Mouse (Mus musculus) layer of hippocampus, adult 9-10 months (tissue): ENCODE measurements at regions not wholly inside any gene's neighbourhood (a gene's known extent, or its start where the extent isn't known, plus 50 kb on each side); places are given as distances from the start of the nearest gene placed in this dataset.
A peak's percentile ranks its signal among the peaks of the same experiment; 100 is the strongest.

Experiments used
- DNase-seq: peaks from one replicate; pipeline ENCODE4 v3.0.0; 2022; ENCODE audit warnings: low spot score

DNA sequence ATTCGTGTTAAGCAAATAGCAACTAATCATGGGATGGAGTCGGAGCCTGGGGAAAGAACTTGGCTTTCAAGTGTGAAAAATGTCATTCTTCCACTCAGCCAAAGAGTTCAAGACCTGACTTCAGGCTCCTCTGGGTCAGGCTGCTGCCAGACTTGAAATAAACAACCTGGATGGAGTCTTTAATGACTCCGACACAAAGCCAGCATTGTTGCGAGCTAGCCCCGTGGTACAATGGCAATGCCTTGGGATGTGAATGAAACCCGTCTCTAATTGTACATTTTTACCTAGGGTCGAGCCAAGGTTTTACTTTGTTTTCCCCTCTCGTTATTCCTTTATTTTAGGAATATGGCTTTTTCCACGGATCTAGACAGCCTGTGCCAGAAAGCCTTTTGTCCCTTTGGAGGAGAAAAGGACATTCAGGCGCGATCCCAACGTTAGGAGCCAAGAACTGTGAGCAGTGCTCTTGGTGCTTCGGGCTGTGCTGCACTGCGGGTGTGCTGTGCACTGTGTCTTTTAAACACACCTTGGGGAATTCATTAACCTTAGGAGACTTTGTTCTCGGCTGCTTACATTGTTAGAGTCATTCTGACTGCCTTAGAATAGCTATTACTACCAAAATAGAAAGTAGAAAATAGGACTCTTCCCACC is 398.1 kb downstream of the Cd83 start:
- no peak for DNase-seq

GRCm38 (mm10) chr13:44195365-44195764 is 410.8 kb downstream of the Cd83 start:
- no peak for DNase-seq

- DNase-seq: no peak
Measured at GRCm38 (mm10) chr13:44206042-44206441, 421.5 kb downstream of the Cd83 start.

DNA sequence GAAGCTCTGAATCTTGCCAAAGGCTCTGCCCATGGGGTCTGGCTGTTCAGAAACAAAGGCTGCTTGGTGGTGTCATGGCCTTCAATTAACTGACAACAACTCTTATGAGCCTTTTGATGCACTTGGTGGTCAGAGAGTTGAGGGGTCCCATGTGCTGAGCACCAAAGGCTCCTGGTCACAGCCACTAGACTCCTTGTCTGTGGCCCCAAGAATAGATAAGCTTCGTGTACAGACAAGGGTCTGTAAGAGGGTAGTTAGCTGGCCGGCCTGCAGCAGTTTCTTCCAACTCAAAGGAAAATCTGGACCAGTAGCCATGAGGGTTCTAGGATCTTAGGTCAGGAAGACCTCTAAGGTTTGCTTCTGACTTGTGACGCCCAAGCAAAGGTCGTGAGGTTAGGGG is 421.9 kb downstream of the Cd83 start:
- DNase-seq: no peak

GRCm38 (mm10) chr13:44207400-44208005 is 422.9 kb downstream of the Cd83 start:
- DNase-seq: no peak

DNA sequence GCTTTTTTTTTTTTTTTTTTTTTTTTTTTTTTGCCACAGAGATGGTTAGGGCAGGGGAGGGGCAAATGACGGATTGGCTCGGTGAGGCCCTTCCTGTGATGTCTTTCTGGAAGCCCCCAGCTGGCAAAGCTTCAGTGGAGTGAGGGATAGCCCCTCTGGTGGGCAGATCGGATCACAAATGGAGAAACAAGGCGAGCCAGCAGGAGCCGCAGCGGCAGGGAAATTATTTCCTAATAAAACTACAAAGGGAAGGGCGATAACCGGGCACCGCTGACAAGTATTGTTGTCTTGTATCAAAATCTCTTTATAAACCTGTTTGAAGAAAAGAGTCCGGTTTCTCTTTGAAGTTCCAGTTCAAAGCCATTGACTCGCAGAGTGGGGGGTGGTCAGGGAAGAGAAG is 424.5 kb downstream of the Cd83 start:
- DNase-seq: no peak

DNA sequence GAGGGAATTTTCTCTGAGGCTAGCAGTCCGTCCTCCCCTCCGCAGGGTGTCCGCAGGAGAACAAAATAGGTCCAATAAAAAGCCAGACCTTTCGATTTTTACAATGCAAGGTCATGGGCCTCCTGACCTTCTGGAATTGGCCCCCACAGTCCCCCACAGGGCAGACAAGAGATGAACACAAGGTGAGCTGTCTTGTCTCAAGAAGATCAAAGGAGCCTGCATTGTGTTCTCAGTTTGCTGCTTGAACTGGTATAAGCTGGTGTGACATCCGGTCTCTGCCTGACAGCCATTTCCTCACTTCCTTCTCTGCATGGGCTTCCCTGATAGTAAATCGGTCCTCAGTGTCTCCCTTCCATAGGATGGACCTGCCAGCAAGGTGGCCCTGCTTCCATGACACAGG is 425.5 kb downstream of the Cd83 start:
- DNase-seq: no peak

DNA sequence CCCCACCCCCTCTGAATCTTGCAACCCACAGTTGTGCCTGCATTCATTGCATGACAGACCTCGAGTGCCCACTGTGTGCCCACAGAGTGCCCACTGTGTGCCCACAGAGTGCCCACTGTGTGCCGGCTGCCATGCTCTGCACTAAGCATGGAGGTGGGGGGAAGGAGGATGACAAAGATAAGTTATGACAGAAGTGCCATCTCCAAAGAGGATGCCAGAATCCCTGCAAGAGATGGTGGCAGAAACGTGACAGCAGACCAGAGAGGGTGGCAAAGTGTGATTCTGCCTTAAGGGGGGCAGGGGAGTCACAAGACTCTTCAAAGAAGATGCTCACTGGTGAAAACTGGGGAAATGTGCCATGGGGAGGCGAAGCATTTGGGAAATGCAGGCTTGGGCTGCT is 427.8 kb downstream of the Cd83 start:
- no peak for DNase-seq

DNA sequence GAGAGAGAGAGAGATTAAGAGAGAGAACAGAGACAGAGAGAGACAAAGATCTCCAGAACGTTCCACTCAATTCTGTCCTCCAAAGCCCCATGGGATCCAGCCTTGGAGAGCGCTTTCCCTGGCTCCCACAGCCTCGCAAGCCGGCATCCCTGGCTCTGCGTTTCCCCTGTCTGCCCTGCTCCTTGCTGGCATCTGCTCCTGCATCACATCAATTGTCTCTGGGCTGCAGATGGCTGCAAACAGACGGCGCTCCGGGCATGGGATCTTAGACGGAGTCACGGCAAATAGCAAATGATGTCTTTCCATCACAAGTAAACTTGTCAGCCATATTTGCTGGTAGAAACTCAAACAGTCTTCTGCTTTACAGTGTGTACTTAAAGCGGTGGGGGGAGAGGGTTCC is 428.4 kb downstream of the Cd83 start:
- no peak for DNase-seq

DNA sequence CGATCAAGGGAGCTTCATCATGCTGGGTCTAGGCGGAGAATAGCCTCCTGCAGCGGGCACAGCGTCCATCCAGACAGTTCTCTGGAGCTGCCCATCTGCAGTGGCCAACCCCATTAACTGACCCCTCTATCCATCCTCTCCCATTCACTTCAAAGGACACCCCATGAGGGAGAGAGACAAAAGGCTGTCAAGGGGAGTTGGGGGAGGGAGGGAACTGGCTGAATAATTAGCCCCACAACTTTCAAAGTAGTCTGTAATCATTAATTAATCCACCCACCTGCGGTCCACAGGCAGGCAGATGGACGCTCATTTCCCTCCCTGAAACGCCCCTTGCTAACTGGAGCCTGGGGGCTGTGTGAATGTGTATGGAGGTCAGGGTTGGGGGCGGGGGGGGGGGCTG is 433.7 kb downstream of the Cd83 start:
- no peak for DNase-seq

- no peak for DNase-seq
Measured at GRCm38 (mm10) chr13:44221721-44222120, 437.1 kb downstream of the Cd83 start.

GRCm38 (mm10) chr13:44222335-44222734 is 437.8 kb downstream of the Cd83 start:
- no peak for DNase-seq

GRCm38 (mm10) chr13:44227706-44228459 is 443.3 kb downstream of the Cd83 start:
- DNase-seq: no peak

DNA sequence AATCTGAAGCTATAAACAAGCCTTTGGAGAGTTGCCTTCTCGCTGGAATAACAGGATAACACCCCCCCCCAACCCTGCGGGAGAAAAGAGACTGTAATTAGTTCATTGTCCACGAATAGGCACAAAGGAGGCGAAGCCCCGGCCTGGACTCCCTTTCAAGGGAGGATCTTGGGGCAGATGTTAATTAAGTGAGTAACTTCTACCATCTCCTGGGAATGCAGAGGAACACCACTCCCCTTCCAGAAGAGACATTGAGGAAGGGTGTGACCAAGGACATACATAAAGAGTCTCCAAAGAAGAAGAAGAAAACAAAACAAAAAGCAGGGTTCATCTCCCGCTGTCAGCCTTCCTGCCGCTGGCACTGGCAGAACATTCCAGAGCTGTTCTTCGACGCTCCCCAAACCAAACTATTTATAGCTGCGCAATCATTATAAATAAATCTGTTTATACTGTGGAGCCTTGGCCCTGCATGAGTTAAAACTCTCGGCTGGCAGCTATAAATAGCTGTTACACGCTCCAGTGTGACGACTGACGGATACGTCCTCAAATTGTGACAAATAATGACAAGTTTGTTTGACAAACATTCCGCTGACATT is 444.1 kb downstream of the Cd83 start:
- DNase-seq: no peak

DNA sequence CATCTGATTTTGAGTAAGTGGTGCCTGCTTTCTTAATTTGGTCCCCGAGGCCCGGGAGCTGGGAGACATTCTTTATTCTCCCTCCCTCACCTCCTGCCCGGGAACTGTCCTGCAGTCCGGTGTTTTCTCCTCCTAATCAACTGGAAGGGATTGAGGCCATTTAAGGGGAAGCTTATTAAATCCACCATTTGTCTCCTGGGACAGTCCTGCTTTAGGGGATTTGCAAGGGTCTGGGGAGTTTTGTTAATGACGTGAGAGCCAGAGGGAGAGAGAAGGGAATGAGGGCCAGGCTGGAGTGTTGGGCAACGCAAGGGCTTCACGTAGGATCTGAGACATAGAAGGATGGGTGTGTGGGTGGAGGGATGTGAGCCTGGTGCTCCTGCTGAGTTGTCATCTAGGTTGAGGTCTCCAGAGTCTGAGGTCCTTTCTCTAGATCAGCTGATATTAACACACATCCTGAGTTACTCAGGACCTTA is 444.6 kb downstream of the Cd83 start:
- DNase-seq: no peak

GRCm38 (mm10) chr13:44231403-44231802 is 446.8 kb downstream of the Cd83 start:
- no peak for DNase-seq

DNA sequence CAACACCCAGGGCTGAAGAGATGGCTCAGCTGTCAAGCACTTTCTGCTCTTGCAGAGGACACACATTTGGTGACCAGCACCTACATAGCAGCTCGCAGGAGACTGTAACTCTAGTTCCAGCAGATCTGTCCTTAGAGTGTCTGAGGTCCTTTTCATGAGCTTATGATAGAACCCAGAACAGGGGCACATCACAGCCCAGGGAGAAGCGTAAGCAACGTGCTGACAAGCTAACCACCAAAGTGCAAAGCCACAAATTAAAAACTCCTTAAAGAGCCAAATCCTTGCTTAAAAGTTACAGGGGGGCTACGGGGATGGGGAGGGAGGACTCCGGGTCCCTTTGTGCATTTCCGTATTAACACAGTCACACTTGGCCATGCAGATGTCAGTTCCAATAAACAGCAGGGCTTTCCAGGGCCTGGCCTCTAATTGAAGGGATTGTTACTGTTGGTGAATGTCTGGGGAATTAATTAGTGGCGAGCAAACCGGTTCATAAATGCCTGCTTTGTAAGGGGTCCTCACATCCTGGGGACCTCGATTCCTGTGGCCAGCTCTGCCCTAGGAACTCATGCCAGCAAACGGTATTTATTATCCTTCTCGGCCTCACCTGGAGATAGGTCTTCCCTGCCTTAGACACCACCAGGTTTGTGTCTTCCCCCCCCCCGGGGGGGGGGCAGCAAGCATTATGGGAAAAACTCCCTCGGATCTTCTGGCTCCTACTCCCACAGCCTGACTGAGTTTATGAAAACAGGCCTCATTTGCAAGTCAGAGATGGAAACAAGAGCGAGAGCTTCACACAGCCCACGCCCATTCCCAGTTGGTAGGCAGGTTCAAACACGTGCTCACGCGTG is 447.5 kb downstream of the Cd83 start:
- peak; percentile 57 for DNase-seq

- DNase-seq: no peak
Measured at GRCm38 (mm10) chr13:44232716-44233051, 448.1 kb downstream of the Cd83 start.

- no peak for DNase-seq
Measured at GRCm38 (mm10) chr13:44234241-44234640, 449.7 kb downstream of the Cd83 start.

DNA sequence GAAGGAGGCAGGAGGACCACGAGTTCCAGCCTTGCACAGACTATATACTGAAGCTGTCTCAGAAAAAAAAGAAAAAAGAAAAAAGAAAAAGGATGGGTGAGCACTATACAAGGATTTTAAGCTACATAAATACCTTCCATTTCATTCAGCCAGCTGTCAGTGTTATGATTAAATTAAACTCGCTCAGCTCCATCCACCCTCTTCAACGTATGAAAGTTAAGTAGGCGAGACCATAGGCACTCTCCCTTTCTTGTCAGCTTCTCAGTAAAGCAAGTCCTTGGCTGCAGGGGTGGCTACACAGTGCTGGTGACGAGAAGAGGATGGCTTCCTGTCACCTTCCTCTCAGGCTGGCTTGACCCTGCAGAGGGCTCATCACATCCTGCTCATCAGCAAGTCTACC is 450.7 kb downstream of the Cd83 start:
- no peak for DNase-seq

DNA sequence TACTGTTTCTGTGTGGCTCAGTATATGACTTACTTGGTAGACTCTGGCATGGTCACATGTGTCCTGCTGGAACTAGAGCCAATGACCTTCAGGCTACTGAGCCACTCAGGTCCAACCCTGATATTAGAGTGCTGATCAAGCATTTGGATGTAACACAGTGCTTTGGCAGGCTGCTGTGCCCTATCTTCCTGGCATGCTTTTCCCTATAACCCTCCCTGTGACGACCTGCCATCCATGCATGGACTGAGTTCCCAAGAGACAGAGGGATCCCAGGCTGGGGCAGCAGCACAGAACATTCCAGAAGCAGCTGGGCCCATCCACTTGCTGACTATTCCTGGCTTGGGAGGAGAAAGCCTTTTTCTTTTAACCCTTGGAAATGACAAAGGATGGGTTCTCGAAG is 451.4 kb downstream of the Cd83 start:
- DNase-seq: no peak

GRCm38 (mm10) chr13:44238308-44238707 is 453.7 kb downstream of the Cd83 start:
- DNase-seq: no peak
